Mouse (Mus musculus): ENCODE measurements at regions not wholly inside any gene's neighbourhood (a gene's known extent, or its start where the extent isn't known, plus 50 kb on each side); places are given as distances from the start of the nearest gene placed in this dataset.

- WGBS, result 90% methylated on average over 2 of the region's 2 CpGs
- no peak for ATAC-seq (replicated peaks; ENCODE audit: insufficient number of reproducible peaks, low FRiP score, low TSS enrichment, low read depth)
Observed at GRCm38 (mm10) chr5:100309807-100310165, 106.2 kb downstream of the Sec31a start.

GRCm38 (mm10) chr5:100309071-100309806 is 106.8 kb downstream of the Sec31a start:
- no peaks in the 10 kb centered on the region for H3K9me3 ChIP-seq (replicated peaks; ENCODE audit: control insufficient read depth, low read length)
- H3K36me3 ChIP-seq (replicated peaks; ENCODE audit: control insufficient read depth, insufficient read depth, low read depth, low read length), result no peaks in the 10 kb centered on the region
- H3K4me2 ChIP-seq (ENCODE audit: low read depth, low read length), result no peak overlapping the region
- H3K27me3 ChIP-seq (ENCODE audit: control insufficient read depth, insufficient read depth, low read length), result no peaks in the 10 kb centered on the region
- H3K27ac ChIP-seq (replicated peaks; ENCODE audit: low read depth, low read length), result no peak overlapping the region
- H3K4me1 ChIP-seq (ENCODE audit: control insufficient read depth, insufficient read depth, low read length), result no peaks in the 10 kb centered on the region
- 74% methylated on average over 17 of the region's 17 CpGs for WGBS
- ATAC-seq (replicated peaks; ENCODE audit: insufficient number of reproducible peaks, low FRiP score, low TSS enrichment, low read depth) (no peak), DNase-seq (ENCODE audit: low spot score) (no peak)
- H3K9ac ChIP-seq (replicated peaks; ENCODE audit: low read length), result no peak overlapping the region
- H3K4me3 ChIP-seq (ENCODE audit: low read depth, low read length), result no peak overlapping the region

More at GRCm38 (mm10) chr5:100309807-100310165, 106.2 kb downstream of the Sec31a start:
- H3K4me1 ChIP-seq (ENCODE audit: control insufficient read depth, insufficient read depth, low read length), result no peaks in the 10 kb centered on the region
- no peak for DNase-seq (ENCODE audit: low spot score)
- no peaks in the 10 kb centered on the region for H3K36me3 ChIP-seq (replicated peaks; ENCODE audit: control insufficient read depth, insufficient read depth, low read depth, low read length)
- no peaks in the 10 kb centered on the region for H3K9me3 ChIP-seq (replicated peaks; ENCODE audit: control insufficient read depth, low read length)
- no peak overlapping the region for H3K4me3 ChIP-seq (ENCODE audit: low read depth, low read length)
- no peak overlapping the region for H3K9ac ChIP-seq (replicated peaks; ENCODE audit: low read length)
- no peaks in the 10 kb centered on the region for H3K27me3 ChIP-seq (ENCODE audit: control insufficient read depth, insufficient read depth, low read length)
- no peak overlapping the region for H3K4me2 ChIP-seq (ENCODE audit: low read depth, low read length)
- H3K27ac ChIP-seq (replicated peaks; ENCODE audit: low read depth, low read length), result no peak overlapping the region

- no peaks in the 10 kb centered on the region for H3K4me1 ChIP-seq (ENCODE audit: control insufficient read depth, insufficient read depth, low read length)
- 74% methylated on average over 3 of the region's 3 CpGs for WGBS
- H3K4me3 ChIP-seq (ENCODE audit: low read depth, low read length), result no peak overlapping the region
- H3K27me3 ChIP-seq (ENCODE audit: control insufficient read depth, insufficient read depth, low read length), result no peaks in the 10 kb centered on the region
- no peaks in the 10 kb centered on the region for H3K36me3 ChIP-seq (replicated peaks; ENCODE audit: control insufficient read depth, insufficient read depth, low read depth, low read length)
- DNase-seq (ENCODE audit: low spot score), result peak; percentile 25
- H3K9me3 ChIP-seq (replicated peaks; ENCODE audit: control insufficient read depth, low read length), result no peaks in the 10 kb centered on the region
- no peak for ATAC-seq (replicated peaks; ENCODE audit: insufficient number of reproducible peaks, low FRiP score, low TSS enrichment, low read depth)
- no peak overlapping the region for H3K27ac ChIP-seq (replicated peaks; ENCODE audit: low read depth, low read length)
- H3K9ac ChIP-seq (replicated peaks; ENCODE audit: low read length), result no peak overlapping the region
- H3K4me2 ChIP-seq (ENCODE audit: low read depth, low read length), result no peak overlapping the region
Observed at GRCm38 (mm10) chr5:100304403-100304802, 111.6 kb downstream of the Sec31a start.

- 77% methylated on average over 17 of the region's 17 CpGs for WGBS
- DNase-seq (ENCODE audit: low spot score), result no peak
- no peak overlapping the region for H3K4me2 ChIP-seq (ENCODE audit: low read depth, low read length)
- no peaks in the 10 kb centered on the region for H3K36me3 ChIP-seq (replicated peaks; ENCODE audit: control insufficient read depth, insufficient read depth, low read depth, low read length)
- ATAC-seq (replicated peaks; ENCODE audit: insufficient number of reproducible peaks, low FRiP score, low TSS enrichment, low read depth), result no peak
- H3K27ac ChIP-seq (replicated peaks; ENCODE audit: low read depth, low read length), result no peak overlapping the region
- no peak overlapping the region for H3K9ac ChIP-seq (replicated peaks; ENCODE audit: low read length)
- no peaks in the 10 kb centered on the region for H3K27me3 ChIP-seq (ENCODE audit: control insufficient read depth, insufficient read depth, low read length)
- no peaks in the 10 kb centered on the region for H3K4me1 ChIP-seq (ENCODE audit: control insufficient read depth, insufficient read depth, low read length)
- no peak overlapping the region for H3K4me3 ChIP-seq (ENCODE audit: low read depth, low read length)
- no peaks in the 10 kb centered on the region for H3K9me3 ChIP-seq (replicated peaks; ENCODE audit: control insufficient read depth, low read length)
Observed at GRCm38 (mm10) chr5:100302068-100302775, 113.8 kb downstream of the Sec31a start.

GRCm38 (mm10) chr5:100299141-100299540 is 116.9 kb downstream of the Sec31a start:
- 91% methylated on average over 4 of the region's 4 CpGs for WGBS
- DNase-seq (ENCODE audit: low spot score), result no peak
- Histone ChIP-seq H3K4me3 (ENCODE audit: low read depth, low read length) (no peak overlapping the region), H3K36me3 (replicated peaks; ENCODE audit: control insufficient read depth, insufficient read depth, low read depth, low read length) (no peaks in the 10 kb centered on the region), H3K9me3 (replicated peaks; ENCODE audit: control insufficient read depth, low read length) (no peaks in the 10 kb centered on the region), H3K27me3 (ENCODE audit: control insufficient read depth, insufficient read depth, low read length) (no peaks in the 10 kb centered on the region), H3K27ac (replicated peaks; ENCODE audit: low read depth, low read length) (no peak overlapping the region), H3K9ac (replicated peaks; ENCODE audit: low read length) (no peak overlapping the region), H3K4me1 (ENCODE audit: control insufficient read depth, insufficient read depth, low read length) (no peaks in the 10 kb centered on the region), H3K4me2 (ENCODE audit: low read depth, low read length) (no peak overlapping the region)
- no peak for ATAC-seq (replicated peaks; ENCODE audit: insufficient number of reproducible peaks, low FRiP score, low TSS enrichment, low read depth)

- DNase-seq (ENCODE audit: low spot score) (no peak), ATAC-seq (replicated peaks; ENCODE audit: insufficient number of reproducible peaks, low FRiP score, low TSS enrichment, low read depth) (no peak)
- Histone ChIP-seq H3K4me2 (ENCODE audit: low read depth, low read length) (no peak overlapping the region), H3K27me3 (ENCODE audit: control insufficient read depth, insufficient read depth, low read length) (no peaks in the 10 kb centered on the region), H3K27ac (replicated peaks; ENCODE audit: low read depth, low read length) (no peak overlapping the region), H3K9me3 (replicated peaks; ENCODE audit: control insufficient read depth, low read length) (no peaks in the 10 kb centered on the region), H3K36me3 (replicated peaks; ENCODE audit: control insufficient read depth, insufficient read depth, low read depth, low read length) (no peaks in the 10 kb centered on the region), H3K4me3 (ENCODE audit: low read depth, low read length) (no peak overlapping the region), H3K4me1 (ENCODE audit: control insufficient read depth, insufficient read depth, low read length) (no peaks in the 10 kb centered on the region), H3K9ac (replicated peaks; ENCODE audit: low read length) (no peak overlapping the region)
- 78% methylated on average over 7 of the region's 7 CpGs for WGBS
Observed at GRCm38 (mm10) chr5:100294189-100294588, 121.8 kb downstream of the Sec31a start.

GRCm38 (mm10) chr5:100280215-100280614 is 120.6 kb upstream of the Tmem150c start:
- no peak overlapping the region for H3K27ac ChIP-seq (replicated peaks; ENCODE audit: low read depth, low read length)
- ATAC-seq (replicated peaks; ENCODE audit: insufficient number of reproducible peaks, low FRiP score, low TSS enrichment, low read depth) (no peak), DNase-seq (ENCODE audit: low spot score) (no peak)
- H3K4me2 ChIP-seq (ENCODE audit: low read depth, low read length), result no peak overlapping the region
- H3K4me3 ChIP-seq (ENCODE audit: low read depth, low read length), result no peak overlapping the region
- 89% methylated on average over 4 of the region's 4 CpGs for WGBS
- H3K9me3 ChIP-seq (replicated peaks; ENCODE audit: control insufficient read depth, low read length), result no peaks in the 10 kb centered on the region
- H3K9ac ChIP-seq (replicated peaks; ENCODE audit: low read length), result no peak overlapping the region
- no peaks in the 10 kb centered on the region for H3K36me3 ChIP-seq (replicated peaks; ENCODE audit: control insufficient read depth, insufficient read depth, low read depth, low read length)
- H3K27me3 ChIP-seq (ENCODE audit: control insufficient read depth, insufficient read depth, low read length), result no peaks in the 10 kb centered on the region
- no peaks in the 10 kb centered on the region for H3K4me1 ChIP-seq (ENCODE audit: control insufficient read depth, insufficient read depth, low read length)

- DNase-seq (ENCODE audit: low spot score), result no peak
- Histone ChIP-seq H3K27ac (replicated peaks; ENCODE audit: low read depth, low read length) (no peak overlapping the region), H3K9me3 (replicated peaks; ENCODE audit: control insufficient read depth, low read length) (no peaks in the 10 kb centered on the region), H3K9ac (replicated peaks; ENCODE audit: low read length) (no peak overlapping the region), H3K4me1 (ENCODE audit: control insufficient read depth, insufficient read depth, low read length) (no peaks in the 10 kb centered on the region), H3K4me2 (ENCODE audit: low read depth, low read length) (no peak overlapping the region), H3K4me3 (ENCODE audit: low read depth, low read length) (no peak overlapping the region), H3K36me3 (replicated peaks; ENCODE audit: control insufficient read depth, insufficient read depth, low read depth, low read length) (no peaks in the 10 kb centered on the region), H3K27me3 (ENCODE audit: control insufficient read depth, insufficient read depth, low read length) (no peaks in the 10 kb centered on the region)
- ATAC-seq (replicated peaks; ENCODE audit: insufficient number of reproducible peaks, low FRiP score, low TSS enrichment, low read depth), result no peak
- WGBS, result 89% methylated on average over 8 of the region's 8 CpGs
Observed at GRCm38 (mm10) chr5:100279474-100279873, 119.9 kb upstream of the Tmem150c start.

All from embryonic facial prominence, embryonic 11.5 days (tissue).